Mouse (Mus musculus): ENCODE measurements at regions not wholly inside any gene's neighbourhood (a gene's known extent, or its start where the extent isn't known, plus 50 kb on each side); places are given as distances from the start of the nearest gene placed in this dataset.

DNA sequence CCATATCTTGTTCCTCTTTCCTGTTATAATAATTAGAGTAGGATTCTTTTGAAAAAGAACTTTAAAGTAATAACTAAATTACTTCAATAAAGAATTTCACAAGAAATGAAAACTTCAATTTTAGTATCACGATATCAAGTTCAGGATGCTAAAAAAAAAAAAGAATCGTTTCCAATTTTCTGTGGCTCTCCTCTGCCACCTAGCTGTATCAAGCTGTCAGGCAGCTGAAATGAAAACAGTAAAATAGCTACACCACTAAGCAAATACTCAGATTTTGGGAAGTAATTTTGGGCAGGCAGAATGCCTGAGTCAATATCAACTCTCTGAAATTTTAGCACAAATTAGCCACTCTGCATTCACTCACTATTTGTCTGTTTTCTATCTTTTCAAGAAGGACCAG is 694.5 kb upstream of the Arrdc3 start:
- DNase-seq: no peak

DNA sequence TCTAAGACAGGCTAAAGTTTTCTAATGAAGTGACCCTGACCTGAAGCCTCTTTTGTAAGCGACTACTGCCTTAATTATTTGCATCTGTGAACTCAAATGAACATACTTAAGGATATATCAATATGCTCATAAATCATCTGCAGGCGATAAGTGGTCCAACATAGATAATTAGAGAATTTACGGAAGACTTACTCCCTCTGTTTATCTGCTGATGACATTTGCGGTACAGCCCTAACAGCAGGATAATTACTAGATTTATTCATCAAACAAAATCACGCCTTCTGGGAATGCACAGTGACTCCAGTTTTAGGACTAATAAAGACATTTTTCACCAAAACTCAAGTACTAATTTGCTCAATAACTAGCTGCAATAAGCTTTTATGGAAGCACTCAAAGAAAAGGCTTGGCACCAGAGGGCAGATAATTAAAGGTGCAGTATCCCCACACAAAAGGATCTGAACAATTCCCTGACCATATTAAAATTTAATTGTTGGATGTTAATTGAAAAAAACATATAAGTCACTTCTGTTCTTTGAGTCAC is 688.0 kb upstream of the Arrdc3 start:
- DNase-seq: no peak

DNA sequence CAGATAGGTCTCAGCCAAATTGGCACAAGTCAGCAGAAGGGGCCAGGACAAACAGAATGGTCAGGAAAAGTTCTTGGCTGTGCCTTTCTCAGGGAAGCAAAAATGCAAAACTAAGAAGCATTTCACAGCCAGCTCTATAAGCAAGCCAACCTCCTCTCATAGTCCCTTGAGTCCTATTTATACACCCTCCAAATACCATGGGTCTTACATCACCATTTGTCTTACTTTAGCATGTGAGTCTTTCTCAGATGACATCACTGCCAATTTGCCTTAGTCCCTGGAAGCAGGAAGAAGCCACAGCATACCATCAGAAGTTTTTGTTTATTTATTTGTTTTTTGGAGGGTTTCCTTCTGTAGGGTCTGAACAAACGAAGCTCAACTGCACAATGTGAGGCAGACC is 659.1 kb upstream of the Arrdc3 start:
- DNase-seq: no peak

DNA sequence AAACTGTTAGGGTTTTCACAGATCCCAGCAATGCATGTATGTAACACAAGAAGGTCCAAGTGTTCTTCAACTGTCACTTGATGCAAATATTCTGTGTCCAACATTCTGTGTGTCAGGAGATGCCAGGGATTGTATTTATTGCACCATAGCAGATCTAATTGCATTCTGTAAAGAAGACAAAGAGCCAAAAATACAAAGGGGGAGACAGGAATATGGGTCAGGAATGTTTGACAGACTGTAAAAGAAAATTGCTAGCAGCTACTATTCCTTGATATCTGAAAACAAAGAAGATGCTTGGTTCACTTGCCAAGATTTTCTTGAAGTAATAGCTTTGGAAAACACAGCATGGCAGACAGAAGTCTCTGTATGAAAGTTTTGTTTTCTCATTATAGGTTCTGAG is 651.8 kb upstream of the Arrdc3 start:
- no peak for DNase-seq

DNA sequence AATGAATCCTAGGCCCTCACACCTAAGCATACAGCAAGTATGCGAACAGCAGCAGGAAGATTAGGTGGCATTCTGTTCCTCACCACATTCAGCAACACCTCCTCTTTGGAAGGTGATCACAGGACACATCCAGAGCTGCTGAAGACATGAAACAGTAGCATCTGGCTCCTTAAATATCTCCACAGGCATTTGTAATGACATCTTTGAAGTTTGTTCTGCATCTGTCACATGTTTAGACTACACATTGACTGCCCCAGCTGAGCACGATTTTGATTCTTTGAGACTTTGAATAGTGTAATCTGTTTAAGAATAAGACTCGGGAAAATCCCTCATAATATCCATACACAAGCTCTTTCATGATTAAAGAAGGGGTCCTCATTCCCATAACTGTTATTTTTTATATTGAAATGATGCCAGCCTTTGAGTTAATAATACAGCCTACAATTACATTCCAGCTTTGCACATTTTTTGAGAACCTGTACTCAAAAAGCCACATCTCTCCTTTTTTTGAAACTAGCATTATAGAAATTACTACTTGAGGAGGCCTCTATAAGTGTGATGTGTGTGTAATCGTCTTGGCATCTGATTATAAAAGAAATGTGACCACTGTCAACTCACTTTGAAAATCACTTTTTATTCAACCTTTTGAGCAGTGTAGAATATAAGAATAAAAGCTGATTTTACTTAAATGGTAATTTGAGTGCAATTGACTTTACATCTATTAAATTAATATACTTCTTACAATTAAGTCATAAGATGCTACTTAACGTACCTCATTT is 647.7 kb upstream of the Arrdc3 start:
- DNase-seq: no peak

DNA sequence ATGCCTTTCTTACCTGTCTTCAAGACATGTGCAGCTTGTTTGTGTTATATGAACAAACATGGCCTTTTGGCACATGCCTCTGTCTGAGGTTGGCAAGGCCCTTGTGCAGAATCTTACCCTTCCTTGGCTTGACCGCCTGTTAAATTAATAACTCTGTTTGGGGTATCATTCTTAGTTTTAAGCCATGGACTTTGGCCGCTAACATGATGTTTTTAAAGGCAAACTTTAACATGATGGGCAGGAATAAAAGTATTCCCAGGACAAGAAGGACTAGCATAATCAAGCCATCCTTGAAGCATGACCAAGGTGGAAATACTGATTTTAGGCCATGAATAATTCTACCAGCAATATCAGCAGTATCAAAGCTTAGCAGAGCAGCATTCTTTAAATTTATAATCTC is 620.4 kb upstream of the Arrdc3 start:
- DNase-seq: no peak

DNA sequence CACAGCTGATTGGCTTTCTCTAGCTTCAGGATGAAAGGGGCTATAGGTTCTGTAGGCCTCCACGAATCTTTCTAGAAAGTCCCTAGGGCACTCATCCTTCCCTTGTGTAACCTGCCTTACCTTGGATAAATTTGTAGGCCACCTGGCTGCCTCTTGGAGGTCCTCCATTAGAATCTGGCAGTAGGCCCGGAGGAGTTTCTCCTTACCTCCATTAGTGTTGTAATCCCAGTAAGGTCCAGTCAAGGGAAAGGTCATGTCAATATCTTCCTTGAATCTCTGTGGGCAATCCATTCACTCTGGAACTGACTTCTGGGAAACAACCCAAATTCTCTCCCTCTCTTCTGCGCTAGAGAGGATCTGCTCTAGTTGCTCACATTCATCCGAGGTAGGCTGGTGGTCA is 616.1 kb upstream of the Arrdc3 start:
- no peak for DNase-seq

DNA sequence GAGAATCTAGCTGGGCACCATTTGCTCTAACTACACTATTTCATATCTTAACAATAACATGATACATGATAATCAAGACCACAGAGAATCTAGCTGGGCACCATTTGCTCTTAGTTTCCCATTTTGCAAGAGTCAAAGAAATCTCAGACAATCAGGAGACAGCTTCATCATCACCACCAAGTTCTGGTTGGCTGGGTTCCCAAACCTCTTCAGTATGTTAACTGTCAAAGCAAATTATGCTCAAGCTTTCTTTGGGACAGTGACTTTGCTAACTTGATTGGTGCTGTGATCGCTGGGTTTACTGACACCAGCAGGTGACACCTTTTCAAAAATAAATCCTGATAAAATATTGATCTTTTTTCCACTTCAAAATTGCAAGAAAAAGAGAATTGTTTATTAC is 609.2 kb upstream of the Arrdc3 start:
- DNase-seq: no peak

DNA sequence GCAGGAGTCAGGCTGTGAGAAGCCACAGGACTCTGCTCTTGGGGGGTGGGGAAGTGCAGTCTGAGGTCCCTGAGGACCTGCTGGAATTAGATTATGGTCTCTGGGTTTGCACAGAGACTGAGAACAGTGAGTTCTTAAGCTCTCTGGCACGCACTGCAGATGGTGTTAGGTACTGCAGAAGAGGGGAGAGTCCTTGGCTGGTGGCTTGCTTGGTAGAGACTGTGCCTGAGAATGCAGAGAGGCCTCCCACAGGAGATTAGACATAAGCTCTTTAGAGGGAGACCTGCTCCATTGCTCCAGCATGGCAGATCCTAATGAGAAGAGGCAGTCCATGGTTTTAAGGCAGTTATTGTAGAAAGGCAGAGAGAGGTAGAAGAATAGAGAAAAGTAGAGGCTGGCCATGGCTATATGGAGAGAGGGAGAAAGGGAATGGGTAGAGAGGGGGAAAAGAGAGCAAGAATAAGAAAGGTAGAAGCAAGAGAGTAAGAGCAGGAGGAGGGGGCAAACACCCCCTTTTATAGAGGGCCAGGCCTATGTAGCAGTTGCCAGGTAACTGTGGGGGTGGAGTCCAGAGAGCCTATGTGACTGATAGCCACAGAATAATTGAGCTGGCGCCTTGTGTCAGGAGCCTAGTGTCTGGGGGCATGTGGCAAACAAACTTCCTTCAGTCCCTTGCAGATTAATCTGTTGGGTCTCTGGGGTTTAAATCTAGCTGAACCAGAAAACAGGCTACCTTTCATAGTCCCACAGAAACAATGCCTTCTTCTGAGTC is 591.3 kb upstream of the Arrdc3 start:
- no peak for DNase-seq

DNA sequence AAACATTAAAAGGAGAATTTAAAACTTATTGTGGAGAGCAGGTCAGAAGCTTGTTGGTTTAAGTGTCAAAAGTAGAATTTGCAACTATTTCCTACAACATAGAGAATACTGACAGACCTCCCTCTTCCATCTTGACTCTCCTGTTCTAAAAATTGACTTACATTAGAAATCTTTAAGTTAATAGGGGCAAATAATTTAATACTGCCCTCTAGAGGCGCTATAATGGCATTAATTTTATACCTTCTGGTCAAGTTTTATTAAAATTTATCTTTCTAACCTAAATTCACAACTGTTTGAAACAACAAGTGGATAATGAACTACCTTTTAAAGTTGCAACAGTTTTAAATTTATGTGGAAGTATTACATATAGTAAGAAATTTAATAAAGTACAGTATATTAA is 587.5 kb upstream of the Arrdc3 start:
- no peak for DNase-seq

DNA sequence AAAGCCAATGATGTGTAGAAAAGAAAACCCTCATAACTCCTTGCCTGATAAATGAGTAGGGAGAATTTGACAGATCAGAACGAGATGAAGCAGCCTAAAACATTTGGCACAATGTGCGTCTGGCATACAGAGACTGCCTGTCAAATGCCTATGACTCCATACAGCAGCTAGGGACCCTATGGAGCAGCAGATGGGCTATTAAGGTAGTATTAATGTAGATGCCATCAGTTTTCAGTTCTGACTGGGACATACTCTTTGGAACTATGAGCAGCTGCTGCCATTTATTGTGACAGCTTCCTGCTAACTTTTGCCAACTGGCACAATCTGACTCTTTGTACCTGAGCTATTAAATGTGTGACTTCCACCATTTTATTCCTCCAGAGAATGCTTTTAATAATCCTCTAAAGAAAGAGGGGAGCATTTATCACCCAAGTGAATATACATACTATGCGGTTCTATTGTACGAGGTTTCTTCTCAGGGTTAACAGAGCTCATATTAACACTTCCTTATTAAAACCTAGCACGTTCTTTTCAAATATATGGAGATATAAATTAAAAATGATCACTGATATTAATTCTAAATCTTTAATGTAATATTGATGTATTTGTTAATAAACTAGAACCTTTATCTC is 549.0 kb upstream of the Arrdc3 start:
- no peak for DNase-seq

DNA sequence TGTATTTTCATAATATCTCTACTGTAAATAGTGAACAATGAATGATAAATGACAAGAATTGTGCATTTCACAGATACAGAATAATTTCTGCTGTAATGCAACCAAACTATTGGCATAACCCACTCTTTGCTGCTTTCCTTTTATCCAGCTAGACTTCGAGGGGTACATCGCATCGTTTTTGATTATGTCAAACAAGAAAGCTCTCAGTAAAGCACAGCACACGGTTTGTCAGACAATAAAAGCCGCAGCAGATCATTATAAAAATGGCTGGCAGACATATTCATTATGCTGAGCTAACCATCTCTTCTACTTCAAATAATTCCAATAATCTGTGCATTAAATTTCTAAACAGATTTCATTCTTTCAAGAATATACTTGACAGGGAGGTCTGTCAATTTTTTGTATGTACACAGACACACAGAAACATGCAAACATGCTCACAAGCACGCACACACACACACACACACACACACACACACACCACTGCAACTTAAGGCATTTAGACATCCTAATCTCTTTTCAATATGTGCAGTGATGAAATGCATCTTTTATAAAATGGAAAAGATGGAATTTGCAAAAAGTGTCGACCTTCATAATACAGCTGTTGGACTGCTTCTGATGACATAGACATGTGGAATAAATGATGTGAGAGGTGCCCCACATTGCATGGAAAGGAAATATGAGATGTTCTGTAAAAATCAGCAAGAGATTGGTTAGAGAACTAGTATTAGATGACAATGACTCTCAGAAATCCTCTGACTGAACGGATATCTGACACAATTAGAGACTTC is 548.1 kb upstream of the Arrdc3 start:
- no peak for DNase-seq

DNA sequence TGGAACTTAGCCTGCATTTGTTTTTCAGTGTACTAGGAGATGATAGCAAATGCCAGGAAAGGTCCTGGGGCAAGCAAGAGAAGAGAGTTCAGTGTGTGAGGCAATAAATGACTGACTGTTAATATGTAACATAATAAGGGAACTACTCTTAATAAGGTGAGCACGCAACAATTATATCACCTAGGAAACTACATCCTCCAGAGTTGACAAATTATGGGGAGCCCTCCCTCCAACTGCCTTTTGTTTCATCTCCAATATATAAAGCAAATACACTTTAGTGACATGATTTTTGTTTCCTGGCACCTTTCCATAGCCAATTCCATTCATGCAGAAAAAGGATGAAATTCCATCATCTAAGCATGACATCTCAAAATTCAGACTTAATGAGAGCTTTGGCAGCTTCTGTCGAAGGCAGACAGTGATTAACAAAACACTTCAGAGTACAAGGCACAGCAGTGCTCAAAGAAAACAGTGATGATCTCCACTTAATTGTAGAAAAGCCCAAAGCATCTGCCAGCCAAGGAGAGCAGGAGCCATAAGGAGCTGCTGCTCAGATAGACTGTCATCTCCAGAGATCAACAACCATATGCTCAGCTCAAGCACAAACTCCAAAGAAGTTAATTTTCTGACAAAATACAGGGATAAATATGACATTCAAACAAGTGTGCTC is 536.1 kb upstream of the Arrdc3 start:
- peak; percentile 40 for DNase-seq

DNA sequence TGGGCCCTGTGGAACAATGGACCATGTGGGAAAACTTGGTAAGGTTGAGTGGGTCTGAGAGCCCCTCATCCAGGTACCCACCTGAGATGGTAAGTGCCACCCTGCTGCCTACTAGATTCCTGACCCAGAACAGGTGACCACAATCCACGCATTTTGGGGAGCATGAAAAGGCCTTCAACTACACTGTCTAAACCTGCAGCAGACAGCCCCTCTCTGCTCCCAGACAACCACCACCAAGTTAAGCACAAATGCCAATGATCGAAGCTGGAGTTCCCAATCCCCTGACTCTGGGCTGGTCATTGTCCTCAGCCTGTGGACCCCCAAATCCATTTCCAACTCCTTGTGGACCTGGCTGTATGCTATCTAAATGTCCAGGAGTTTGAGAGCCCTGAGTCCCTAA is 517.2 kb upstream of the Arrdc3 start:
- no peak for DNase-seq

DNA sequence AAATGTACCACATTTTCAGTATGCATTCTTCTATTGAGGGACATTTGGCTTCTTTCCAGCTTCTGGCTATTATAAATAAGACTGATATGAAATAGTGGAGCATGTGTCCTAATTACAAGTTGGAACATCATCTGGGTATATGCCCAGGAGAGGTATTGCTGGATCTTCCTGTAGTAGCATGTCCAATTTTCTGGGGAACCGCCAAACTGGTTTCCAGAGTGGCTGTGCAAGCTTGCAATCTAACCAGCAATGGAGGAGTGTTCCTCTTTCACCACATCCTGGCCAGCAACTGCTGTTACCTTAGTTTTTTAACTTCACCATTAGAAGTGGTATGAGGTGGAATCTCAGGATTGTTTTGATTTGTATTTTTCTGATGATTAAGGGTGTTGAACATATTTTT is 512.7 kb upstream of the Arrdc3 start:
- no peak for DNase-seq

DNA sequence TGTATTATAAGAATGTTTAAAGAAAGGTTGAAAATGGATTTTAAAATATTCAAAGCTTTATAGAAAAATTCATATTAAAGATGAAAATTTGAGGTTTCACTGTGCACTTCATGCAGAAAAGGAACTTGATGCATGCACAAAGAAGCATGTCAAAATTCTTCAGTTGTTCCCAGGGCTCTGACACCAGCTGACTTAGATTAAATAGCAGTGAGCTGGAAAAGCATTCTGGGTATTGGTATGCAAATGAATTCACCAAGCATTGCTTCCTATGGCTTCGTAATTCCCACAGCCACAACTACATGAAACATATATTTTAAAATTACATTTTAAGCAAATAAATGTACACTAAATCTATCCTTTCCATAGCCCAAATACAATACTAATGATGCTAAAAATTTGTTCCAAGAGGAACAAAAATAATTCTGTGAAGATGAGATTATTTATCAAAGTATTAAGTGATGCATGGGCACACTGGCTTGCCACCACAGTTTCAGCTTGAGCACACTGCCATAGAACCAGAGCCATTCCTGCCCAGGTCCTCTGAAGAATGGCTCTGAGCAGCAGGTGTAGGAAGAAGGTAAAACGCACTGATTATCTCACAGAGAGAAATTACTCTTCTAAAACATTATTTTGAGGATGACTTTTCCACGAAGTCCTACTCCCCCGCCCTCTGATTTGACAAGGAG is 501.8 kb upstream of the Arrdc3 start:
- no peak for DNase-seq

DNA sequence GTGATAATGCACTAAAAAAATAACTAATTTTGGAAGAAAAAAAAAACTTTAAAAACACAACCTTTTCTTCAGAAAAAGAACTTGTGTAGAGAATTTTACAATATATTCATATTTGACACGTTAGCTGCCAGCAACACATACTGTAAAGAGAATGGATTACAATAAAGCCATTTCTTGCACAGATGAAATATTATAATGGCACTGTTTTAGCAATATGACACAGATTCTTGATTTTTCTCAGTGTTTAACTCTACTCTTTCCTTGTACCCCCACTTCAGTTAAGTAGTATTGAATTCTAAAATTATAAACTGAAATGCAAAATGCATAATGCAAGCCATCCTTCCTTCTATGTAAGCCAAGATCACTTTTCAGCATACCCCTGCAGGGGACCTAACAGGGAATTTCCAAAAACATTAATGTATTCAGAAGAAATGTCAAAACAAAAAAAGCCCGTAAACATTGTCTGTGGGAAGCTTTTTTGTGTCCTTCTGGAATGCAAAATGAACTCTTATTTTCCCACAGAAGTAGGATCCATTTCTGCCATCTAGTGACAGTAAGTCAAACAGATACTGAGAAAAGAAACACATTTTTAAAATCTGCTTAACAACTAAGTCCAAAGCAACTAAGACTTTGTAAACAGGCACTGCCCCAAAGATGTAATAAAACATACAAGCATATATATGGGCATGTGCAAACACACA is 501.1 kb upstream of the Arrdc3 start:
- DNase-seq: no peak

DNA sequence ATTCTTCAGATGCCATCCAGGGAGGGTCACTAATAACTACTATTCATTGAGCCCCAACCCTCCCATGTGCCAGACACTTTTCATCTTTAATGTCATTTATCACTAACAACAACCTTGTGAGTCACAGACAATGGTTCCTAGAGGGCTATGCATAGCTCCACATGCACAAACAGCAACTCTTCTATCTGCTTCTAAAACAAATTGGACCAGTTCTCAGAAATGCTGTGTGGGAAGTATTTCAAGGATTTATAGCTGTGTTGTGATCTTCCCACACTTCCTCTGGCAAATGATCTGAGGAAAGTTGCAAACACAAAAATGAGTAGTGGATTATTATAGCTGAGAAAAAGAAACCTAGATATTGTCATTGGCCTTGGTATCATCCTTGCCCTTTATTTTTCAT is 474.3 kb upstream of the Arrdc3 start:
- DNase-seq: no peak

DNA sequence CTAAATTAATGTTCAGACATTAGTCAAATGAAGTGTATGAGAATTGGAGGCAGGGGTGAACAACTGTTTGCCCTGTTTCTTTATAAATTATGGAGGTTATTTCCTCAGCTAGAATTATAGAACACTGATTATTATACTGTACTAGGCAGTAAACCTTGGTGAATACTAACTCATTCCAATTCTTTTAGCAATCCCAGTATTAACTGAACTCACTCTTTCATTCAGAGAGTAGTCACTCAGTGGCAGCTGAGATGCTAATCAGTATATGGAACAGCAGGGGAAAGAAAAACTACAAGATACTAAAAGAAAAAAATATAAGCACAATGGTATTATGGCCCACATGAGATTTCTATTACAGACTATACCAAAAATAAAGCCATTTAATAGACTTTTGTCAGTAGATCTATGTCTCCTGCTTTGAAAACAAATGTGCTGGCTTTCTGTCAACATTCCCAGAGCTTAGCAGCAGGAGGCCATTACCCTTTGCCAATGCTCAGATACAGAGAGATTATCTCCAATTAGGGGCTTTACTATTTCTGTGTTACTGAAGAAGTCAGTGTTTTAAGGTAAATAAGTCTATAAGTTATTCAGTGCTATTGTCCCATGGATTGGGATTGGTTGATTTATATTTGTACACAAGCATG is 473.3 kb upstream of the Arrdc3 start:
- DNase-seq: no peak

DNA sequence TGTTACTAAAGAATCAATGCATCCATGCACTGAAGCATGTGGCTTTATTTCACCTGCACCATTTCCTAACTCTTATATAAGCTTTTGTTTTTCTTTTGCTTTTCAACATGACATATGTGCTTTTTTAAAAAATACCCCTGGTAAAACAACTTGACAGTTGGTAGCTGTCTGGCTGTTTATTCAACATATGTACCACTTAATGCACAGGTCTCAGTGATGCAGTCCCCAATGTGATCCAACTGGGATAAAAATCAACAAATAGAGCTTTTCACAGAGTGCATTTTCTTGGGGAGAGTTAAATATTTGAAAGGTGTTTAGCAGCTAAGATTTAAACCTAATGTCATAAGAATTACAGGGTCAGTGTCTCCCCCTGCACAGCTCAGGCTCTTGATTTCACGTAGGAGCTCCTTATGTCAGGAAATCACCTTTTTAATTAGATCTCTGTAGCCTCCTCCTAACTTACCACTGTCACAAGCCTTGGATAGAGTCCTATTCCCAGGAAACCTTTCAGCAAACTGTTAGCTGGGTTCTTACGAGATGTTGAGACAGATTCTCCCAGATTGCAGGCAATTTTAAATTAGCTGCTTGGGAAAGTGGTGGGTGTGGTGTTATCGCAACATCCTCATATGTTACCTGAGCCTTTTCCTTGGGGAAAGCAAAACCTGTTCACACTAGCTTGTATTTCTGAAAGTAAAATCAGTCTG is 464.6 kb upstream of the Arrdc3 start:
- DNase-seq: peak; percentile 18
